16 mouse cellular contexts compared by ENCODE assay signal in the genomic region with DNA sequence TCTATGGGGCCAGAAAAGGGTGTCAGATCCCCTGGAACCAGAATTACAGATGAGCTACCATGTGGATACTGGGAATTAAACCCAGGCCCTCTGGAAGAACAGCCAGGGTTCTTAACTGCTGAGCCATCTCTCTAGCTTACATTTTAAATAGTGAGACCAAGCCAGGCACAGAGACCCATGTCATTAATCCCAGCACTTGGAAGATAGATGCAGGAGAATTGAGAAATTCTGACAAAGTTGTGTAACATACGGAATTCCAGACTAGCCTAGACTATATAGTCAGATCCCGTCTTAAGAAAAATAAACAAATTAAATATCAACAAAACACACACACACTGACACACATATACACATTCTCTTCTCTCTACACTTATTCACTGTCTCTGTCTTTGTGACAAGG.
"Had no signal": no experiment of that assay in that cellular context is flagged by ENCODE, and none has a peak within 500 bp of the region (broad histone marks: within the 10 kb centered on the region; RNA-seq: fewer than 3 reads in every experiment).

No protein-coding gene starts in this region.

- H3K4me1 ChIP-seq: neural tube, embryonic 13.5 days; neural tube, embryonic 15.5 days; stomach, embryonic 15.5 days had no signal

- H3K9me3 ChIP-seq: neural tube, embryonic 13.5 days; neural tube, embryonic 15.5 days; stomach, embryonic 15.5 days had no signal

- H3K27ac ChIP-seq: neural tube, embryonic 13.5 days; neural tube, embryonic 15.5 days; stomach, embryonic 15.5 days; stomach, postnatal 0 days had no signal

- H3K9ac ChIP-seq: neural tube, embryonic 13.5 days; neural tube, embryonic 15.5 days; stomach, embryonic 15.5 days had no signal

- H3K4me2 ChIP-seq: neural tube, embryonic 13.5 days; neural tube, embryonic 15.5 days; stomach, embryonic 15.5 days had no signal

- H3K4me3 ChIP-seq: neural tube, embryonic 13.5 days; neural tube, embryonic 15.5 days; stomach, embryonic 15.5 days had no signal

- H3K27me3 ChIP-seq: neural tube, embryonic 13.5 days; neural tube, embryonic 15.5 days; stomach, embryonic 15.5 days had no signal

- DNase-seq: retina, postnatal 1 day; right cerebral cortex, adult 18-20 months; right cerebral cortex, postnatal 14 days; right cerebral cortex, postnatal 25 days; right cerebral cortex, postnatal 4 days; spleen, adult 18-20 months; thymus, adult 18-20 months; thymus, adult 2 months; thymus, postnatal 14 days; thymus, postnatal 25 days; thymus, postnatal 36 days; thymus, postnatal 4 days had no signal
